Mouse (Mus musculus) erythroblast, embryonic 14.5 days (primary cell): ENCODE data around the gene Mapk9.

Experiments
- GATA1 ChIP-seq: IDR thresholded peaks from 2 replicates; pipeline ENCODE4 v1.6.1; 2012; ENCODE audit warnings: low read length, inconsistent platforms, mixed read lengths
- TAL1 ChIP-seq: IDR thresholded peaks from 3 replicates; pipeline ENCODE4 v1.6.1; 2012; ENCODE audit warnings: low read length, inconsistent platforms, mixed read lengths

DNA sequence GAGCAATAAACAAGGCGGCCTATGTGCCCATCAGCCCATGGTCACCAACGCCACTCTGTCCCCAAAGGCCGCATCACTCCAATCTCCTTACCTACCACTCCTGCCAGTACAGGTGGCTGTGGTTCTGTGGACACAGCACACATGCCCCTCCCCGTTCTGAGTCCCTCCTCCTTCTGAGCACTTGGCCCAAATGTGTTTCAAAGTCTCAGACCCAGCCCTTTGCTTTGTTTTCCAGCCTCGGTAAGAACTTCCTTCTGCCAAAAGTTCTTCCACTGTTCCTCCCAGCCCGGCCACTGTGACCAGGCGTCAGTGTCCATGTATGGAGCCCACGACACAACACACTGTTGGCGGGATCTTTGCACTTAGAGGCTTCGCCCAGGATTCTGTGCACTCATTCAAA is 2.2 kb upstream of the Mapk9 start:
- TF ChIP-seq TAL1 (no peak), GATA1 (no peak)
